Mouse (Mus musculus): ENCODE data around the gene Atg16l2. TPM values are rescaled to one million over a fixed set of nuclear protein-coding genes. Genes with fewer than 3 reads are reported as not detected.

Gene Atg16l2
- polyA plus RNA-seq, 1 experiment from 2014 or later: 14.9 TPM

DNA sequence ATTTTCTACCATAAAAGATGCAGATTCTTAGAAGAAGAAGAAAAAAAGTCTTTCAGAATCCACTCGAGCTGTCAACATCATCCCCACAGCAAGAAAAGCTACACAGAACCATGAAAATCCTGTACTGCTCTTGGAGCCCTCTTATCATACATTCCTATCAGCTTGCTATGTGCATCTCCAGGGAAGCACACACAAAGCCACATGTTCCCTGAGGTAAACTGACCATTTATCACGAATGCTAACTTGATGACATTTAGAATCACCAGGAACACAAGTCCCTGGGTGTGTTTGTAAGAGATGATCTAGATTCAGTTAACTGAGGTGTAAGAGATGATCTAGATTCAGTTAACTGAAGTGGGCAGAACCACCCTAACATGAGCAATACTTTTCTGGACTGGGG, 4.8 kb upstream of the Atg16l2 start:
- H3K4me2 ChIP-seq (ENCODE audit: low read depth, severe bottlenecking): no peak overlapping the region
- no peaks in the 10 kb centered on the region for H3K27me3 ChIP-seq (ENCODE audit: control insufficient read depth, insufficient read depth, low read length)
- H3K4me1 ChIP-seq (ENCODE audit: control insufficient read depth, insufficient read depth, low read length): no peaks in the 10 kb centered on the region
- DNase-seq (ENCODE audit: low spot score) (no peak), ATAC-seq (ENCODE audit: insufficient number of reproducible peaks, low FRiP score, low TSS enrichment, low read depth) (no peak)
- WGBS: 55% methylated on average over 2 of the region's 2 CpGs
- no peaks in the 10 kb centered on the region for H3K36me3 ChIP-seq (ENCODE audit: control insufficient read depth, insufficient read depth, low read length)
- H3K9ac ChIP-seq (ENCODE audit: low read length): no peak overlapping the region
- H3K9me3 ChIP-seq (ENCODE audit: control insufficient read depth, low read length): no peaks in the 10 kb centered on the region
- no peak overlapping the region for H3K27ac ChIP-seq (replicated peaks; ENCODE audit: low read depth, low read length)
- H3K4me3 ChIP-seq (ENCODE audit: low read depth, low read length): no peak overlapping the region

- H3K4me3 ChIP-seq (ENCODE audit: low read depth, low read length): peak overlapping the region; percentile 69
- H3K9me3 ChIP-seq (ENCODE audit: control insufficient read depth, low read length): no peaks in the 10 kb centered on the region
- ATAC-seq (ENCODE audit: insufficient number of reproducible peaks, low FRiP score, low TSS enrichment, low read depth) (no peak), DNase-seq (ENCODE audit: low spot score) (no peak)
- peak overlapping the region; percentile 67; the same call in 1 of the 2 replicates for H3K9ac ChIP-seq (ENCODE audit: low read length)
- no peaks in the 10 kb centered on the region for H3K36me3 ChIP-seq (ENCODE audit: control insufficient read depth, insufficient read depth, low read length)
- H3K27me3 ChIP-seq (ENCODE audit: control insufficient read depth, insufficient read depth, low read length): no peaks in the 10 kb centered on the region
- peaks cover 15% of the 10 kb centered on the region for H3K4me1 ChIP-seq (ENCODE audit: control insufficient read depth, insufficient read depth, low read length)
- 27% methylated on average over 7 of the region's 7 CpGs for whole genome bisulfite sequencing
- H3K4me2 ChIP-seq (ENCODE audit: low read depth, severe bottlenecking): peak overlapping the region; percentile 84
- H3K27ac ChIP-seq (replicated peaks; ENCODE audit: low read depth, low read length): no peak overlapping the region
Observed at GRCm38 (mm10) chr7:101302691-101303090, 640 bp upstream of the Atg16l2 start.

DNA sequence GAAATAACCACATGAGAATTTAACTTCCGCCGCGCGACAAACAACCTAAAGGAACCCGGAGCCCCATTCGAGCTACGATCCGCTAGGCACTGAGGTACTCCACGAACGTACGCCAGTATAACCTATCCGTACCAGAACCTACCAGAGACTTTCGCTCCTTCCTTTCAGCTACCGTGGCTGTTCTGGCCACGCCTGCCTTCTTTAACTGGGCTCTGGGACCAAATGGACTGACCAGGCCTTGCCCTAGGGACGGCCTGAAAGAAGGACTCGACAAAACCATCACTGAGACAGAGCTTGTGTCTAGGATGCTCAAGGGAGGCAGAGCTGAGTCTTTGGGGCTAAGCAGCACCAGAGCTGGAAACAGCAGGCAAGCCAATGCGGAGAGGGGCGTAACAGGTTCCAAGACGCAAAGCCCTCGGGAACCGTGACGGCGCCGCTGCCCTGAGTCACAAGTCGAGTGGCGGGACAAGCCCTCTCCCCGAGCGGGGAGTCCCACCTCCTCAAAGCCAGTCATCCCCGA, 630 bp downstream of the Atg16l2 start:
- peaks cover 15% of the 10 kb centered on the region for H3K4me1 ChIP-seq (ENCODE audit: control insufficient read depth, insufficient read depth, low read length)
- peak overlapping the region; percentile 18; the same call in 1 of the 2 replicates for H3K27ac ChIP-seq (replicated peaks; ENCODE audit: low read depth, low read length)
- WGBS: 1% methylated on average over 30 of the region's 30 CpGs
- no peaks in the 10 kb centered on the region for H3K9me3 ChIP-seq (ENCODE audit: control insufficient read depth, low read length)
- H3K27me3 ChIP-seq (ENCODE audit: control insufficient read depth, insufficient read depth, low read length): 0 out of 2 replicates have a peak, but pooled peaks cover 2% of the 10 kb centered on the region
- peak overlapping the region; percentile 67 for H3K9ac ChIP-seq (ENCODE audit: low read length)
- H3K36me3 ChIP-seq (ENCODE audit: control insufficient read depth, insufficient read depth, low read length): no peaks in the 10 kb centered on the region
- H3K4me2 ChIP-seq (ENCODE audit: low read depth, severe bottlenecking): peak overlapping the region; percentile 84
- ATAC-seq (ENCODE audit: insufficient number of reproducible peaks, low FRiP score, low TSS enrichment, low read depth): peak; percentile 10; the same call in 1 of the 2 replicates
- DNase-seq (ENCODE audit: low spot score): no peak
- H3K4me3 ChIP-seq (ENCODE audit: low read depth, low read length): peak overlapping the region; percentile 69

DNA sequence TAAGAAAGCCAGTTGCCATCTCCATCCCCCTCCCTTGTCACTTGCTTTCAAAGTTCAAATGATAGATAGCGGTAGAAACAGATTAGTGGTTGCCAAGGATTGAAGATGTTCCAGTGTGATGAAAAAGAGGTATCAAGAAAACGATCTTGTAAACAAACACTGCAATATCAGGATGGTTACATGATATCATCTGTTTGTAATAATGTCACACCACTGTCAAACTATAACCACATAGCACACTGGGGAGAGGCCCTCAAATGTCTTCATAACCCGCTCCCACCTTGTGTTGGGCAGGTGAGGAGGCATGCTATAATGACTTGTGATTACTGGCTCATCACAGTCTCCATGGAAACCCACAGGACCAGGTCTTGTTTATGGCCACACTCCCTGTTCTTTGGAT, 3.7 kb downstream of the Atg16l2 start:
- ATAC-seq (ENCODE audit: insufficient number of reproducible peaks, low FRiP score, low TSS enrichment, low read depth) (no peak), DNase-seq (ENCODE audit: low spot score) (no peak)
- 87% methylated on average over 3 of the region's 3 CpGs for WGBS
- Histone ChIP-seq H3K27me3 (ENCODE audit: control insufficient read depth, insufficient read depth, low read length) (0 out of 2 replicates have a peak, but pooled peaks cover 2% of the 10 kb centered on the region), H3K9me3 (ENCODE audit: control insufficient read depth, low read length) (no peaks in the 10 kb centered on the region), H3K36me3 (ENCODE audit: control insufficient read depth, insufficient read depth, low read length) (no peaks in the 10 kb centered on the region), H3K4me1 (ENCODE audit: control insufficient read depth, insufficient read depth, low read length) (peaks cover 15% of the 10 kb centered on the region), H3K9ac (ENCODE audit: low read length) (no peak overlapping the region), H3K27ac (replicated peaks; ENCODE audit: low read depth, low read length) (no peak overlapping the region), H3K4me3 (ENCODE audit: low read depth, low read length) (no peak overlapping the region), H3K4me2 (ENCODE audit: low read depth, severe bottlenecking) (no peak overlapping the region)

GRCm38 (mm10) chr7:101297023-101297405, 5.0 kb downstream of the Atg16l2 start:
- H3K4me2 ChIP-seq (ENCODE audit: low read depth, severe bottlenecking): peak overlapping the region; percentile 48
- 27% methylated on average over 8 of the region's 8 CpGs for WGBS
- no peak for DNase-seq (ENCODE audit: low spot score)
- peak overlapping the region; percentile 41 for H3K9ac ChIP-seq (ENCODE audit: low read length)
- H3K4me1 ChIP-seq (ENCODE audit: control insufficient read depth, insufficient read depth, low read length): peaks cover 15% of the 10 kb centered on the region
- 0 out of 2 replicates have a peak, but pooled peaks cover 2% of the 10 kb centered on the region for H3K27me3 ChIP-seq (ENCODE audit: control insufficient read depth, insufficient read depth, low read length)
- no peaks in the 10 kb centered on the region for H3K36me3 ChIP-seq (ENCODE audit: control insufficient read depth, insufficient read depth, low read length)
- H3K27ac ChIP-seq (replicated peaks; ENCODE audit: low read depth, low read length): no peak overlapping the region
- no peaks in the 10 kb centered on the region for H3K9me3 ChIP-seq (ENCODE audit: control insufficient read depth, low read length)
- peak; percentile 36; the same call in 1 of the 2 replicates for ATAC-seq (ENCODE audit: insufficient number of reproducible peaks, low FRiP score, low TSS enrichment, low read depth)
- peak overlapping the region; percentile 18 for H3K4me3 ChIP-seq (ENCODE audit: low read depth, low read length)

DNA sequence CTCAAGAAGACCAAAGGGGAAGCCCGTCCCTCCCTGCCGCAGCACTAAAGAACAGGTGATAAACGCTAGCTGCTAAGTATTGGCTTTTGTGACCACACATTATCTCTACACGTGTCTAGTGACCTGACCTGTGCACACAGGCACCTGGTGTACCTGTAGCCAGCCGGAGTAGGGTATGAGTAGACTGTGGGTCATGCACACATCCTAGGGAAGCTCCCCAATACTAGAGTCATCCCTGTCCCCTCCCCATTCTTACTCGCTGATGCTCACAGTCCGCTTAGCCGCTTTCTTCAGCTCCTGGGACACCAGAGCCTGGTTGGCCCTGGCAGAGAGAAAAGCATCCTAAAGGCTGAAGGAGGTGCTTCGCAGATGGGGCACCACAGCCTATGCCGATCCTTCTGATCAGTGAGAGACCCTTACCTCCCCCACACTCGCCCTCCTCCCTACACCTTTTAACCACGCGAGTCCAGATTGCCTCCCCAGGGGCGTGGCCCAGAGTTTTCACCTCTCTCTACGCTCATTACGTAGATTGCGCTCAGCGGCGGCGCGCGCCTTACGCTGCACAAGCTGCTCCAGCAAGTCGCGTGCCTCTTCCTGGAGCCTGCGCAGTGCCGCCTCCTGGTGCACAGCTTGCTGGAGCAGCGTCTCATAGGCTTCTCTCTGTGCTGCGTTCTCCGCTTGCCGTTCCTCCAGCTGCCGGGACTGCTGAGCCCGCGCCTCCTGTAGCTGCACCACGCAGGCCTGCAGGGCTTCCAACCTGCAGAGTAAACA, 5.6 kb downstream of the Atg16l2 start:
- Histone ChIP-seq H3K27ac (replicated peaks; ENCODE audit: low read depth, low read length) (no peak overlapping the region), H3K9me3 (ENCODE audit: control insufficient read depth, low read length) (no peaks in the 10 kb centered on the region), H3K9ac (ENCODE audit: low read length) (peak overlapping the region; percentile 41), H3K4me2 (ENCODE audit: low read depth, severe bottlenecking) (peak overlapping the region; percentile 48), H3K4me3 (ENCODE audit: low read depth, low read length) (peak overlapping the region; percentile 18), H3K27me3 (ENCODE audit: control insufficient read depth, insufficient read depth, low read length) (0 out of 2 replicates have a peak, but pooled peaks cover 2% of the 10 kb centered on the region), H3K4me1 (ENCODE audit: control insufficient read depth, insufficient read depth, low read length) (peaks cover 15% of the 10 kb centered on the region), H3K36me3 (ENCODE audit: control insufficient read depth, insufficient read depth, low read length) (no peaks in the 10 kb centered on the region)
- DNase-seq (ENCODE audit: low spot score) (peak; percentile 91), ATAC-seq (ENCODE audit: insufficient number of reproducible peaks, low FRiP score, low TSS enrichment, low read depth) (peak; percentile 69)
- WGBS: 10% methylated on average over 35 of the region's 35 CpGs

- DNase-seq (ENCODE audit: low spot score): no peak
- H3K36me3 ChIP-seq (ENCODE audit: control insufficient read depth, insufficient read depth, low read length): no peaks in the 10 kb centered on the region
- no peak for ATAC-seq (ENCODE audit: insufficient number of reproducible peaks, low FRiP score, low TSS enrichment, low read depth)
- no peaks in the 10 kb centered on the region for H3K9me3 ChIP-seq (ENCODE audit: control insufficient read depth, low read length)
- H3K27ac ChIP-seq (replicated peaks; ENCODE audit: low read depth, low read length): no peak overlapping the region
- H3K4me3 ChIP-seq (ENCODE audit: low read depth, low read length): no peak overlapping the region
- H3K9ac ChIP-seq (ENCODE audit: low read length): no peak overlapping the region
- 62% methylated on average over 1 of the region's 1 CpGs for WGBS
- 0 out of 2 replicates have a peak, but pooled peaks cover 2% of the 10 kb centered on the region for H3K27me3 ChIP-seq (ENCODE audit: control insufficient read depth, insufficient read depth, low read length)
- H3K4me1 ChIP-seq (ENCODE audit: control insufficient read depth, insufficient read depth, low read length): peaks cover 8% of the 10 kb centered on the region
- no peak overlapping the region for H3K4me2 ChIP-seq (ENCODE audit: low read depth, severe bottlenecking)
Observed at GRCm38 (mm10) chr7:101295438-101295837, 6.6 kb downstream of the Atg16l2 start.

DNA sequence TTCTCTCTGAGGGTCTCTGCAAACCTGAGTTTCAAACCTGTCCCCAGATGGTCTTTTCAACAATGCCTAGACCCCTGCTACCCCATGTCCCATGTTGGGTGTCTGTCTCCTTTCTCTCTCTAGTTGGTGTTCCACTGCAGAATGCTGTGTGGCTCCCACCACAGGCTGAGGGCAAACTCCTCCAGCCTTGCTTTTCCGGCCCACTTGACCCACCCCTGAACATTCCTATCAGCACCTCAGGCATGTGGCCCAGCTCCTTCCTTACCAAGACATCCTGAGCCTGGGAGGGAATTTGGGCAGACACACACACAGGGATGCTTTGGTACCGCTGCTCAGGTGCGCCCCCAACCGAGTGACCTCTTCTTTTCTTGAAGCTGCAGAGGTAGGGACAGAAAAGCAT, 8.4 kb downstream of the Atg16l2 start:
- WGBS: 53% methylated on average over 4 of the region's 4 CpGs
- ATAC-seq (ENCODE audit: insufficient number of reproducible peaks, low FRiP score, low TSS enrichment, low read depth) (no peak), DNase-seq (ENCODE audit: low spot score) (no peak)
- Histone ChIP-seq H3K36me3 (ENCODE audit: control insufficient read depth, insufficient read depth, low read length) (no peaks in the 10 kb centered on the region), H3K4me1 (ENCODE audit: control insufficient read depth, insufficient read depth, low read length) (no peaks in the 10 kb centered on the region), H3K9me3 (ENCODE audit: control insufficient read depth, low read length) (no peaks in the 10 kb centered on the region), H3K4me2 (ENCODE audit: low read depth, severe bottlenecking) (no peak overlapping the region), H3K27me3 (ENCODE audit: control insufficient read depth, insufficient read depth, low read length) (0 out of 2 replicates have a peak, but pooled peaks cover 2% of the 10 kb centered on the region), H3K4me3 (ENCODE audit: low read depth, low read length) (no peak overlapping the region), H3K9ac (ENCODE audit: low read length) (no peak overlapping the region), H3K27ac (replicated peaks; ENCODE audit: low read depth, low read length) (no peak overlapping the region)

Measured in limb, embryonic 11.5 days (tissue).